Mouse (Mus musculus): Measurements from ENCODE around the gene Akap13.

DNA sequence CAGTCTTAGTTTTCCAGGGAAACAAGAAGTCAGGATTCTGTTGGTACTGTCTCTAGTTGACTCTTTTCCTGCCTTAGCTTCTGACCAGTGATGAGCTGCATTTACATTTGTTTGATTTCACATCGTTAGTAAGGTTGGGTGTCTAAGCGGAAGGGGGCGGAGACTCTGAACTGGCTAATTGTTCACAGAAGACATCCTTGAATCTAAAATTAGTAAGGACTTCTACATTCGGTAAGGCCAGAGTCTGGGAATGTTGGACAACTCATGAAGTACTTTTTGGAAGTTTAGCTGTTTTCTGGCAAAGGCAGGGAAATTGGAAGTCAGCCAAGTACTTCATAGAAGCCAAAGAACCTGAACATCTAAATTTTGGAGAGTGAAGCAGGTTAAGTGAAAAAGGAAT, 188.7 kb downstream of the Akap13 start:
- no peak for TF ChIP-seq PAX5 (IDR thresholded peaks at IDR 0.05; ENCODE audit: low read length)
- TF ChIP-seq CTCF (conservative IDR thresholded peaks at IDR 0.05 in 1 of 2, IDR thresholded peaks at IDR 0.05 in 1 of 2; ENCODE audit: low read depth in 2 of 2, low read length in 2 of 2) = no peak
- TF ChIP-seq ZMIZ1 (IDR thresholded peaks at IDR 0.05; ENCODE audit: low read depth, low read length) = no peak
- no peak for TF ChIP-seq TCF12 (IDR thresholded peaks at IDR 0.05; ENCODE audit: low read depth, low read length)
- TF ChIP-seq TBP (conservative IDR thresholded peaks at IDR 0.05; ENCODE audit: low read depth, low read length) = no peak
- no peak for TF ChIP-seq POLR2A (IDR thresholded peaks at IDR 0.05; ENCODE audit: low read depth, low read length)
- TF ChIP-seq CHD2 (IDR thresholded peaks at IDR 0.05; ENCODE audit: low read length) = no peak
